Mouse (Mus musculus): ENCODE measurements around the gene Sgms1. TPM values are rescaled to one million over a fixed set of nuclear protein-coding genes. Genes with fewer than 3 reads are reported as not detected.
A peak's percentile ranks its signal among the peaks of the same experiment; 100 is the strongest.

Sgms1 gene
- polyA plus RNA-seq, 1 experiment, result 243 TPM

- Histone ChIP-seq H3K27me3 (ENCODE audit: control insufficient read depth, insufficient read depth, low read length) (no peaks in the 10 kb centered on the region), H3K4me1 (ENCODE audit: control insufficient read depth, insufficient read depth, low read length) (peaks cover 13% of the 10 kb centered on the region), H3K4me3 (ENCODE audit: control insufficient read depth, low read depth, low read length) (no peak overlapping the region), H3K27ac (ENCODE audit: control insufficient read depth, insufficient read depth, low read depth, low read length) (no peak overlapping the region), H3K36me3 (ENCODE audit: control insufficient read depth, insufficient read depth, low read length) (no peaks in the 10 kb centered on the region; the same call in 1 of the 2 replicates)
- no peak for TF ChIP-seq POLR2A (IDR thresholded peaks at IDR 0.05; ENCODE audit: control insufficient read depth, low read depth, low read length)
- TF ChIP-seq CTCF (IDR thresholded peaks at IDR 0.05; ENCODE audit: control insufficient read depth, insufficient read depth, insufficient replicate concordance, low read depth, low read length), result no peak
Measured at GRCm38 (mm10) chr19:32391441-32391840, 1.9 kb upstream of the Sgms1 start.

- H3K4me1 ChIP-seq (ENCODE audit: control insufficient read depth, insufficient read depth, low read length), result peaks cover 15% of the 10 kb centered on the region
- H3K27ac ChIP-seq (ENCODE audit: control insufficient read depth, insufficient read depth, low read depth, low read length), result peak overlapping the region; percentile 94
- H3K36me3 ChIP-seq (ENCODE audit: control insufficient read depth, insufficient read depth, low read length), result no peaks in the 10 kb centered on the region; the same call in 1 of the 2 replicates
- H3K4me3 ChIP-seq (ENCODE audit: control insufficient read depth, low read depth, low read length), result peak overlapping the region; percentile 93
- no peak for TF ChIP-seq POLR2A (IDR thresholded peaks at IDR 0.05; ENCODE audit: control insufficient read depth, low read depth, low read length)
- no peak for TF ChIP-seq CTCF (IDR thresholded peaks at IDR 0.05; ENCODE audit: control insufficient read depth, insufficient read depth, insufficient replicate concordance, low read depth, low read length)
- H3K27me3 ChIP-seq (ENCODE audit: control insufficient read depth, insufficient read depth, low read length), result no peaks in the 10 kb centered on the region
Measured at GRCm38 (mm10) chr19:32390116-32390515, 602 bp upstream of the Sgms1 start.

- no peaks in the 10 kb centered on the region for H3K27me3 ChIP-seq (ENCODE audit: control insufficient read depth, insufficient read depth, low read length)
- H3K36me3 ChIP-seq (ENCODE audit: control insufficient read depth, insufficient read depth, low read length), result no peaks in the 10 kb centered on the region; the same call in 1 of the 2 replicates
- peak; percentile 48; the same call in 1 of the 2 replicates for TF ChIP-seq POLR2A (IDR thresholded peaks at IDR 0.05; ENCODE audit: control insufficient read depth, low read depth, low read length)
- no peak for TF ChIP-seq CTCF (IDR thresholded peaks at IDR 0.05; ENCODE audit: control insufficient read depth, insufficient read depth, insufficient replicate concordance, low read depth, low read length)
- peak overlapping the region; percentile 98 for H3K27ac ChIP-seq (ENCODE audit: control insufficient read depth, insufficient read depth, low read depth, low read length)
- peak overlapping the region; percentile 83 for H3K4me3 ChIP-seq (ENCODE audit: control insufficient read depth, low read depth, low read length)
- peaks cover 15% of the 10 kb centered on the region for H3K4me1 ChIP-seq (ENCODE audit: control insufficient read depth, insufficient read depth, low read length)
Measured at GRCm38 (mm10) chr19:32388191-32388921, 1.2 kb downstream of the Sgms1 start.

GRCm38 (mm10) chr19:32387403-32388190 lies 1.9 kb downstream of the Sgms1 start:
- TF ChIP-seq POLR2A (IDR thresholded peaks at IDR 0.05; ENCODE audit: control insufficient read depth, low read depth, low read length) (peak; percentile 44), CTCF (IDR thresholded peaks at IDR 0.05; ENCODE audit: control insufficient read depth, insufficient read depth, insufficient replicate concordance, low read depth, low read length) (no peak)
- Histone ChIP-seq H3K27ac (ENCODE audit: control insufficient read depth, insufficient read depth, low read depth, low read length) (peak overlapping the region; percentile 91), H3K4me3 (ENCODE audit: control insufficient read depth, low read depth, low read length) (peak overlapping the region; percentile 83), H3K4me1 (ENCODE audit: control insufficient read depth, insufficient read depth, low read length) (peaks cover 15% of the 10 kb centered on the region), H3K27me3 (ENCODE audit: control insufficient read depth, insufficient read depth, low read length) (no peaks in the 10 kb centered on the region), H3K36me3 (ENCODE audit: control insufficient read depth, insufficient read depth, low read length) (no peaks in the 10 kb centered on the region; the same call in 1 of the 2 replicates)

- Histone ChIP-seq H3K27ac (ENCODE audit: control insufficient read depth, insufficient read depth, low read depth, low read length) (peak overlapping the region; percentile 91), H3K4me3 (ENCODE audit: control insufficient read depth, low read depth, low read length) (peak overlapping the region; percentile 83), H3K27me3 (ENCODE audit: control insufficient read depth, insufficient read depth, low read length) (no peaks in the 10 kb centered on the region), H3K4me1 (ENCODE audit: control insufficient read depth, insufficient read depth, low read length) (peaks cover 15% of the 10 kb centered on the region), H3K36me3 (ENCODE audit: control insufficient read depth, insufficient read depth, low read length) (no peaks in the 10 kb centered on the region; the same call in 1 of the 2 replicates)
- TF ChIP-seq CTCF (IDR thresholded peaks at IDR 0.05; ENCODE audit: control insufficient read depth, insufficient read depth, insufficient replicate concordance, low read depth, low read length) (no peak), POLR2A (IDR thresholded peaks at IDR 0.05; ENCODE audit: control insufficient read depth, low read depth, low read length) (no peak)
Measured at GRCm38 (mm10) chr19:32386556-32387402, 2.7 kb downstream of the Sgms1 start.

- no peaks in the 10 kb centered on the region; the same call in 1 of the 2 replicates for H3K36me3 ChIP-seq (ENCODE audit: control insufficient read depth, insufficient read depth, low read length)
- H3K4me3 ChIP-seq (ENCODE audit: control insufficient read depth, low read depth, low read length), result no peak overlapping the region
- H3K27me3 ChIP-seq (ENCODE audit: control insufficient read depth, insufficient read depth, low read length), result no peaks in the 10 kb centered on the region
- TF ChIP-seq CTCF (IDR thresholded peaks at IDR 0.05; ENCODE audit: control insufficient read depth, insufficient read depth, insufficient replicate concordance, low read depth, low read length), result no peak
- no peak for TF ChIP-seq POLR2A (IDR thresholded peaks at IDR 0.05; ENCODE audit: control insufficient read depth, low read depth, low read length)
- no peak overlapping the region for H3K27ac ChIP-seq (ENCODE audit: control insufficient read depth, insufficient read depth, low read depth, low read length)
- H3K4me1 ChIP-seq (ENCODE audit: control insufficient read depth, insufficient read depth, low read length), result peaks cover 12% of the 10 kb centered on the region
Measured at GRCm38 (mm10) chr19:32383738-32384137, 5.8 kb downstream of the Sgms1 start.

Data from testis, adult 2 months (tissue).